ENCODE assay signal across 10 mouse cellular contexts in the genomic region with DNA sequence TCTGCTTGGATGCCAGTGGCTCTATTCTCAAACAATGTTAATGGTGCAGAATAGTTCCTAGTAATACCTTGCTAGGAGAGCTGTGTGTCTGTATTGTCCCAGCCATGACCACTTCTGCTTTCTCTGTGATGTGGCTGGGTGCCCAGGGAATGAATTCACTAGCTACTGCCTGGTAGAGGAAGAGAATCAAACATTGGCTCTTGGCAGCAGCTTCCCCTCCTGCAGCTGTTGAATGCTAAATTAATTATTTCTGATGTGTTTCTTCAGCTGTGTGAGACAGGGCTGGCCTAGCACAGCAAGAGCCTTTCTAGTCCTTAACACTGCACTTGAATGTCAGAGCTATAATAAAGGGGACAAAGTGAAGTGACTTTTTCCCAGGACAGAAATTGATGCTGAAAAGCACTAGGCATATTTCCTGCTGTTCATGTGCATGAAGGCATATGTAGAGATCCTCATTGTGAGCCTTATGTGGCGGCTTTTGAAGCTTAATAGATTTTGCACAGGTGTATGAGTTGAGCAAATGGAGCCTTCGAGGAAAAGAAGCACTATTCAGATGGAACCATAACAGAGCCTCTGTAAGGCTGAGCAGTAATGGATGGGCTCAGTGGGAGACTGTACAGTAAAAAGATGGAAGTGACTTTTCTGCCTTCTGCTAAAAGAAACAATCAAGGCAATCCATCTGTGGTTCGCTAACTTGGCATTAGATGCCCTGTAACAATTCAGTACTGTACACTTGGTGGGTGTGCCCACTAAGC. TPM values are rescaled to one million over a fixed set of nuclear protein-coding genes. Genes with fewer than 3 reads are reported as not detected.
A peak's percentile ranks its signal among the peaks of the same experiment; 100 is the strongest.
DNase-seq lines count a peak whose midpoint lies in the region; ATAC-seq and TF ChIP-seq lines count a peak whose summit lies in the region.
"Had no signal": no experiment of that assay in that cellular context is flagged by ENCODE, and none has a peak within 500 bp of the region (broad histone marks: within the 10 kb centered on the region; RNA-seq: fewer than 3 reads in every experiment).

No protein-coding gene starts in this region.

- no peak for TF ChIP-seq CTCF in forebrain, postnatal 0 days (IDR thresholded peaks at IDR 0.05; ENCODE audit: low read depth)

- no peaks in the 10 kb centered on the region for H3K36me3 ChIP-seq in hindbrain, embryonic 10.5 days
- no peaks in the 10 kb centered on the region for H3K36me3 ChIP-seq in hindbrain, embryonic 11.5 days (ENCODE audit: control insufficient read depth, insufficient read depth, low read length)
- H3K36me3 ChIP-seq in forebrain, postnatal 0 days (ENCODE audit: insufficient read depth) = no peaks in the 10 kb centered on the region

- ATAC-seq in hindbrain, embryonic 11.5 days (ENCODE audit: low FRiP score) = no peak
- ATAC-seq in forebrain, postnatal 0 days = peak; percentile 92
- no peak for ATAC-seq in erythroblast, adult 5-6 weeks (replicated peaks; ENCODE audit: low FRiP score, poor library complexity, severe bottlenecking)
- ATAC-seq: Patski had no signal

- WGBS in hindbrain, embryonic 10.5 days = 85% methylated on average over 3 of the region's 3 CpGs
- 81% methylated on average over 3 of the region's 3 CpGs for WGBS in hindbrain, embryonic 11.5 days
- WGBS in forebrain, postnatal 0 days = 44% methylated on average over 3 of the region's 3 CpGs

- H3K27ac ChIP-seq in hindbrain, embryonic 10.5 days = 0 out of 2 replicates have a peak overlapping the region, but pooled peaks have one; percentile 12
- no peak overlapping the region for H3K27ac ChIP-seq in hindbrain, embryonic 11.5 days (ENCODE audit: low read depth, low read length)
- peak overlapping the region; percentile 23; the same call in 1 of the 2 replicates for H3K27ac ChIP-seq in forebrain, postnatal 0 days (ENCODE audit: low read depth, low read length)
- H3K27ac ChIP-seq: liver, embryonic 14.5 days had no signal

- H3K4me1 ChIP-seq in hindbrain, embryonic 10.5 days (replicated peaks) = peaks cover 4% of the 10 kb centered on the region
- no peaks in the 10 kb centered on the region for H3K4me1 ChIP-seq in hindbrain, embryonic 11.5 days (replicated peaks; ENCODE audit: control insufficient read depth, insufficient read depth, low read length)
- H3K4me1 ChIP-seq in forebrain, postnatal 0 days (ENCODE audit: insufficient read depth) = no peaks in the 10 kb centered on the region

- H3K9ac ChIP-seq in hindbrain, embryonic 11.5 days (ENCODE audit: low read depth, low read length) = no peak overlapping the region
- no peak overlapping the region for H3K9ac ChIP-seq in forebrain, postnatal 0 days
- H3K9ac ChIP-seq: liver, embryonic 14.5 days had no signal

- no peak overlapping the region for H3K4me2 ChIP-seq in hindbrain, embryonic 11.5 days (replicated peaks; ENCODE audit: low read depth, low read length)
- H3K4me2 ChIP-seq in forebrain, postnatal 0 days (ENCODE audit: low read depth) = no peak overlapping the region

- no peak overlapping the region for H3K4me3 ChIP-seq in hindbrain, embryonic 10.5 days
- H3K4me3 ChIP-seq in hindbrain, embryonic 11.5 days (ENCODE audit: low read depth, low read length) = no peak overlapping the region
- no peak overlapping the region for H3K4me3 ChIP-seq in forebrain, postnatal 0 days (ENCODE audit: low read depth, low read length)

- no peaks in the 10 kb centered on the region for H3K9me3 ChIP-seq in hindbrain, embryonic 10.5 days
- H3K9me3 ChIP-seq in hindbrain, embryonic 11.5 days (ENCODE audit: control insufficient read depth, low read length) = no peaks in the 10 kb centered on the region
- H3K9me3 ChIP-seq in forebrain, postnatal 0 days (ENCODE audit: low read length) = no peaks in the 10 kb centered on the region

- H3K27me3 ChIP-seq in hindbrain, embryonic 10.5 days (ENCODE audit: insufficient read depth, poor library complexity, severe bottlenecking) = no peaks in the 10 kb centered on the region
- no peaks in the 10 kb centered on the region for H3K27me3 ChIP-seq in hindbrain, embryonic 11.5 days (ENCODE audit: control insufficient read depth, insufficient read depth, low read length)
- H3K27me3 ChIP-seq in forebrain, postnatal 0 days (ENCODE audit: insufficient read depth, low read length) = no peaks in the 10 kb centered on the region
- H3K27me3 ChIP-seq: Patski had no signal

- DNase-seq in hindbrain, embryonic 10.5 days (ENCODE audit: low spot score) = no peak
- DNase-seq in hindbrain, embryonic 11.5 days (ENCODE audit: low spot score) = no peak
- peak; percentile 89 for DNase-seq in Muller cell, postnatal 12 days (ENCODE audit: inconsistent ontology term)
- DNase-seq in forebrain, postnatal 0 days = peak; percentile 60
- DNase-seq in layer of hippocampus, adult 9-11 months = peak; percentile 74
- peak; percentile 52 for DNase-seq in retina, embryonic 14.5 days (ENCODE audit: low spot score)
- no peak for DNase-seq in natural killer cell, adult 2 months (ENCODE audit: low spot score in 2 of 2)

RNA-seq across cellular contexts. Expression of gene Xrcc4, which starts 46.9 kb away (rescaled TPM):
- 8.9 and 9.4 TPM in 2 replicates for polyA plus RNA-seq in hindbrain, embryonic 10.5 days (2016; fragmentation: Nextera tagmentation; extraction: Ambion mirVana)
- 13.3 and 13.9 TPM in 2 replicates for polyA plus RNA-seq in hindbrain, embryonic 11.5 days (2014; fragmentation: Nextera tagmentation; extraction: Ambion mirVana)
- 19.3 and 24.0 TPM in 2 replicates for total RNA-seq in forebrain, postnatal 0 days (2014; rRNA removed)
- polyA plus RNA-seq in forebrain, postnatal 0 days (2015; fragmentation: Nextera tagmentation; extraction: Ambion mirVana) = 17.2 and 19.0 TPM in 2 replicates
- total RNA-seq in erythroblast, adult 5-6 weeks (2015; ENCODE audit: low replicate concordance) = 2.1 and 11.7 TPM in 2 replicates
- 6.1 and 7.6 TPM in 2 replicates for total RNA-seq in erythroblast, adult 5-6 weeks (2017; ENCODE audit: low replicate concordance)

RNA-seq across cellular contexts. Expression of gene Tmem167, which starts 47.4 kb away (rescaled TPM):
- polyA plus RNA-seq in hindbrain, embryonic 10.5 days (2016; fragmentation: Nextera tagmentation; extraction: Ambion mirVana) = 58.2 and 63.6 TPM in 2 replicates
- polyA plus RNA-seq in hindbrain, embryonic 11.5 days (2014; fragmentation: Nextera tagmentation; extraction: Ambion mirVana) = 67.2 and 68.1 TPM in 2 replicates
- total RNA-seq in forebrain, postnatal 0 days (2014; rRNA removed) = 38.1 and 38.6 TPM in 2 replicates
- 30.9 and 33.8 TPM in 2 replicates for polyA plus RNA-seq in forebrain, postnatal 0 days (2015; fragmentation: Nextera tagmentation; extraction: Ambion mirVana)
- total RNA-seq in erythroblast, adult 5-6 weeks (2015; ENCODE audit: low replicate concordance) = 11.3 and 17.1 TPM in 2 replicates
- total RNA-seq in erythroblast, adult 5-6 weeks (2017; ENCODE audit: low replicate concordance) = 5.7 TPM in 2 replicates

Comparison
In these comparisons a context has a peak if more than half of its experiments do, and no peak if none do; other contexts are left out.
1. DNase-seq: peak in Muller cell, postnatal 12 days (single experiment), forebrain, postnatal 0 days (single experiment), layer of hippocampus, adult 9-11 months (single experiment) and retina, embryonic 14.5 days (single experiment); none in hindbrain, embryonic 10.5 days (single experiment), hindbrain, embryonic 11.5 days (single experiment) and natural killer cell, adult 2 months (0 of 2).